Mouse (Mus musculus) testis, adult 2 months (tissue): ENCODE measurements at regions not wholly inside any gene's neighbourhood (a gene's known extent, or its start where the extent isn't known, plus 50 kb on each side); places are given as distances from the start of the nearest gene placed in this dataset.

Experiments used
- CTCF ChIP-seq: fragments of 200-500 bp; IDR thresholded peaks from 2 replicates; pipeline ENCODE4 v1.5.1; 2012; ENCODE audit warnings: low read depth, mild to moderate bottlenecking, inconsistent platforms, low read length, moderate library complexity; ENCODE audit not compliant: control insufficient read depth, insufficient read depth, insufficient replicate concordance
- POLR2A ChIP-seq: fragments of 200-500 bp; IDR thresholded peaks from 2 replicates; pipeline ENCODE4 v1.6.1; 2012; ENCODE audit warnings: low read depth, mild to moderate bottlenecking, inconsistent platforms, low read length, moderate library complexity; ENCODE audit not compliant: control insufficient read depth

GRCm38 (mm10) chr15:31898904-31899650 is 278.0 kb upstream of the Tas2r119 start:
- TF ChIP-seq CTCF (no peak), POLR2A (no peak)
